Mouse (Mus musculus) lung, postnatal 0 days (tissue): ENCODE measurements around the gene Il12a. TPM values are rescaled to one million over a fixed set of nuclear protein-coding genes. Genes with fewer than 3 reads are reported as not detected.

Experiments used
- ATAC-seq: fragments of 200-750 bp; cut with Nextera tagmentation; 2 replicates; pipeline ENCODE4 v1.8.0; 2017; ENCODE audit warnings: moderate library complexity
- DNase-seq: peaks from one replicate; pipeline ENCODE4 v3.0.0-alpha.2; 2016; ENCODE audit warnings: low spot score
- H3K27ac ChIP-seq: fragments of 300-500 bp; sonication (generic); 2 replicates; pipeline ENCODE4 v1.5.1; 2014; ENCODE audit warnings: antibody characterized with exemption, mild to moderate bottlenecking, low read length, mixed read lengths
- H3K27me3 ChIP-seq: fragments of 300-500 bp; sonication (generic); replicated peaks from 2 replicates; pipeline ENCODE4 v1.6.1; 2014; ENCODE audit warnings: low read length, mixed read lengths; ENCODE audit not compliant: insufficient read depth
- H3K36me3 ChIP-seq: fragments of 300-500 bp; sonication (generic); 2 replicates; pipeline ENCODE4 v1.6.1; 2014; ENCODE audit warnings: low read length, mixed read lengths; ENCODE audit not compliant: insufficient read depth
- H3K4me1 ChIP-seq: fragments of 300-500 bp; sonication (generic); 2 replicates; pipeline ENCODE4 v1.6.1; 2014; ENCODE audit warnings: antibody characterized with exemption, low read depth, low read length, mixed read lengths; ENCODE audit not compliant: insufficient read depth
- H3K4me2 ChIP-seq: fragments of 300-500 bp; sonication (generic); replicated peaks from 2 replicates; pipeline ENCODE4 v1.6.1; 2014; ENCODE audit warnings: low read depth, mild to moderate bottlenecking, low read length, moderate library complexity, mixed read lengths
- H3K4me3 ChIP-seq: fragments of 300-500 bp; sonication (generic); 2 replicates; pipeline ENCODE4 v1.5.1; 2014; ENCODE audit warnings: low read depth, low read length
- H3K9ac ChIP-seq: fragments of 300-500 bp; sonication (generic); replicated peaks from 2 replicates; pipeline ENCODE4 v1.6.1; 2014; ENCODE audit warnings: low read depth, mild to moderate bottlenecking
- H3K9me3 ChIP-seq: fragments of 300-500 bp; sonication (generic); 2 replicates; pipeline ENCODE4 v1.6.1; 2016; ENCODE audit warnings: low read length, mixed read lengths
- CTCF ChIP-seq: IDR thresholded peaks from 2 replicates; pipeline ENCODE4 v1.5.1; 2016; ENCODE audit warnings: antibody characterized with exemption, mild to moderate bottlenecking
- EP300 ChIP-seq: IDR thresholded peaks from 2 replicates; pipeline ENCODE4 v1.6.1; 2016; ENCODE audit warnings: antibody characterized with exemption, mild to moderate bottlenecking, control low read depth
- WGBS: fragments of 180-500 bp; shearing (Covaris S2); extraction: QIAGEN DNeasy Blood & Tissue Kit; methylation state at CpG from one replicate; pipeline ENCODE4 v1.1.7; 2014; 5-methylcytosine and 5-hydroxymethylcytosine counted together
- polyA plus RNA-seq: library from polyadenylated mRNA; unstranded; fragments of >200 nt; fragmentation: Nextera tagmentation; extraction: Ambion mirVana; gene quantifications from 2 replicates; pipeline ENCODE4 v1.2.1, GENCODE M21; 2015

Il12a gene
- polyA plus RNA-seq, 1 experiment from 2014 or later: 1.4 TPM

DNA sequence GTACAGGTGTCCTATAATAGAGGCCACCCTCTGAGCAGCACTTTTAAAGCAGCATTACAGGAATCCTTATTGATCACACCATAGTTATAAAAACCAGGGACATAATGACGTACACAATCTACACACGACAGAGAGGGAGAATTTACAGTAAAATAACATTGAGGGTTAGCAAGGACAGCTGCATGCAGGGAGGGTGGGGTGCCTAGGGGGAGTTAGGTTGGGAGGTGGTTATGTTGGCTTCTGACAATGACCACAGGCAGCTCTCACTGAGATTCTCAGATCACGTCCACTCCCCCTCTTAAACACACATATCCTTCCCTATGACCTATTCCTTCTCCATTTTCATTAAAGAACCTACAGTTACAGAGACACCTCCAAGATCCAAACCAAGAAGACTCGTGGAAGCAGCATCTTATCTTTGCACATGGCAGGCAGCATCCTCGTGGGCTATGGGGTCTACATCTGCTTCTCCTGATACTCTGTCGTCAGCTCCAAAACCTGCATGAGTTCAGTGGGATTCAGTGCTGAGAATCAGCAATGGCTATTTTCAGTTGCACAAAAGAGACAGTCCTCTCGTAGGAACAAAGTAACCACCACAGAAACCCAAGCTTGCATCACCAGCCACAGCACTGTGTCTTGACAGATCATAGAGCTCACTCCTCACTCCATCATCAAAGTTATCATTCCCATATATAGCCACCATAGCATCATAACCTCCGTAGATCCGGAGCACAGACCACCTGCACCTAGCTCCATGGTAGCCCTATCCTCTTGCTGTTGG, 11.4 kb upstream of the Il12a start:
- no peaks in the 10 kb centered on the region for H3K36me3 ChIP-seq
- H3K4me2 ChIP-seq: no peak overlapping the region
- DNase-seq: no peak
- no peaks in the 10 kb centered on the region; the same call in 1 of the 2 replicates for H3K4me1 ChIP-seq
- H3K27me3 ChIP-seq: no peaks in the 10 kb centered on the region
- TF ChIP-seq EP300 (no peak), CTCF (no peak)
- H3K9ac ChIP-seq: no peak overlapping the region
- no peak overlapping the region for H3K27ac ChIP-seq
- no peaks in the 10 kb centered on the region for H3K9me3 ChIP-seq
- ATAC-seq: no peak
- WGBS: 85% methylated on average over 9 of the region's 9 CpGs
- no peak overlapping the region for H3K4me3 ChIP-seq

DNA sequence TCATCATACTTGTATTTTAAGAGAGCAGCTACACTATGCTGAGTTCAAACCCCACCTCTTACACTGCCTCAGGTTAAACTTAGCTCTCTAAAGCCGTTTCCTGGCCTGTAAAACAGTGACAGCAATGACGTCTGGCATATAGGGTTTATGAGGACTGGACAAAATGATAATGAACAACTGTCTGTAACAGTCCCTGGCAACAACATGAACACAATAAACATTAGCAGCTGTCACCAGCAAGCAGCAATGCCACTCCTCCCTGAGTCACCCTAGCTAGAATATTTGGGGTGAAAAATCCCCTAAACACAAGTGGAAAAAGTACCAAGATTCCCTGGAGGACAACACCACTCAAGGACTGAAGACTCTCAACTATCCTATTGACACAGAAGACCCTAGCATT, 6.9 kb upstream of the Il12a start:
- no peak overlapping the region for H3K4me2 ChIP-seq
- no peak overlapping the region for H3K4me3 ChIP-seq
- peak; percentile 63 for ATAC-seq
- TF ChIP-seq EP300: no peak
- TF ChIP-seq CTCF: no peak
- no peaks in the 10 kb centered on the region for H3K9me3 ChIP-seq
- no peak overlapping the region for H3K9ac ChIP-seq
- no peak overlapping the region for H3K27ac ChIP-seq
- no peaks in the 10 kb centered on the region for H3K27me3 ChIP-seq
- DNase-seq: peak; percentile 49
- 32% methylated on average over 2 of the region's 2 CpGs for WGBS
- H3K4me1 ChIP-seq: no peaks in the 10 kb centered on the region
- H3K36me3 ChIP-seq: no peaks in the 10 kb centered on the region

DNA sequence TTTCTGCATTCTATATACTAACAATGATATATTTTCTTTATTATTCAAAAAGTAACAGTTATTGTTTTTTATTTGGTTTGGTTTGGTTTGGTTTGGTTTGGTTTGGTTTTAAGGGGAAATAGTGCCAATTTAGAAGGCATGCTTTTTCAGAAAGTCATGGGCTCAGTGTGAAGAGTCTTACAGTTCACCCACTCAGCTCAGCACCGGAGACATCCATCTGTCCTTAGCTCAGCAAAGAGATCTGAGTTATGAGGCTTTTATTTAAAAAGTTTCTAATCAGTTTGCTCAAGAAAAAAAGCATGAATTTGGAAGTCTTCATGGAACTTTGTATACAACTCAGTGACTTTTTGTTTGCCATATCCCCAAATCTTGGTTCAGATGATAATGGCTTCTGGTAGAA, 6.2 kb upstream of the Il12a start:
- Histone ChIP-seq H3K4me2 (no peak overlapping the region), H3K4me1 (no peaks in the 10 kb centered on the region), H3K4me3 (no peak overlapping the region), H3K9ac (no peak overlapping the region), H3K36me3 (no peaks in the 10 kb centered on the region), H3K9me3 (no peaks in the 10 kb centered on the region), H3K27me3 (no peaks in the 10 kb centered on the region), H3K27ac (no peak overlapping the region)
- ATAC-seq (no peak), DNase-seq (no peak)
- 87% methylated on average over 1 of the region's 1 CpGs for WGBS
- TF ChIP-seq CTCF (no peak), EP300 (no peak)

DNA sequence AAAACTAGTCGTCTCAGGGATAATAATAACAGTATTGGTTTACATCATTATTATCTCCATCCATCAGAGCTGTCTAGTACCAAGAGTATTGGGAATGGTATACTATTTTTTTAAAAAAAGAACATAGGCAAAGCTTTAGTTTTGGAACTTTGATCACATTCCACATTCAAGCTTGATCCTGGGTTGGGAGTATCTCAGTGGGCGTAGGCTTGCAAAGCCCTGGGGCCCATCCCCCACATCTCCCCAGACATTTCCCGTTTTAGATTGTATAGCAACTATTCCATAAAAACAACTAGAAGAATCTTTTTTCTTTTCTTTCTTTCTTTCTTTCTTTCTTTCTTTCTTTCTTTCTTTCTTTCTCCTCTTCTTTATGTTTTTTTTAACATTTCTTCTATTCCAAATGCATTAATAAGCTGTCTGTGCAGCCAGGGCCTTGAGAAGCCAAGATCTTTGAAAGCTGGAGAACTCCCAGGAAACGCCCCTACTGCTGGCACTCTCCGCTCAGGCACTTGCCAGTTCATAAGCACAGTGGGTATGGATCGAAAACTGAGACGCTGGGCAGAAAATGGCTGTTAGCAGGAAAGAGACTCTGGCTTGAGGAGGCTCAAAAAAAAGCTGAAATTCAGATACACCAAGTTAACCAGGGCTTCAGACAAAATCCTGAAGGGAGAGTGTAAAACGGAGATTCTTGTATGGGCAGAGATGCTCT, 3.4 kb upstream of the Il12a start:
- 65% methylated on average over 8 of the region's 8 CpGs for WGBS
- no peak for DNase-seq
- no peak overlapping the region for H3K4me3 ChIP-seq

DNA sequence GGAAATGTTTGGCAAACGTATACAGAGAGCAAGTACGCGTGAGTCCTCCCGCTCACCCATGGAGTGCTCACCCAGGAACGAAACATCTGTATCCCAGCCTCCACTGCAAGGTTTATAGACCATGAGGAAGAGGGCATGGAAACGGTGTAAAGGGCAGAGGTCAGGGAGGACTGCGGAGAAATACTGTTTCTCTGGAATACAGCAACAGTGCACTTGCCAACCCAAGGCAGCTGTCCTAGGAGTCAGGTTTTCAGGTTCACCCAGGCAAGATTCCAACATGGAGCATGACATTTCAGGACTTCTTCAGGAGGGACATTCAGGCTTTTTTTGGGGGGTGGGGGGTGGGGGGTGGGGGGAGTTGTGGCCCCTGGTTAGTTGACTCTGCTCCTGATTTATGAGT, 1.1 kb upstream of the Il12a start:
- Histone ChIP-seq H3K27ac (no peak overlapping the region), H3K27me3 (no peaks in the 10 kb centered on the region), H3K9ac (no peak overlapping the region), H3K9me3 (no peaks in the 10 kb centered on the region), H3K36me3 (no peaks in the 10 kb centered on the region), H3K4me1 (no peaks in the 10 kb centered on the region), H3K4me2 (no peak overlapping the region), H3K4me3 (no peak overlapping the region)
- ATAC-seq: no peak
- 81% methylated on average over 7 of the region's 7 CpGs for WGBS
- no peak for TF ChIP-seq CTCF
- TF ChIP-seq EP300: no peak
- no peak for DNase-seq

More for the DNA sequence above, 3.4 kb upstream of the Il12a start:
- Histone ChIP-seq H3K27me3 (no peaks in the 10 kb centered on the region), H3K9ac (no peak overlapping the region), H3K27ac (no peak overlapping the region), H3K4me2 (no peak overlapping the region), H3K9me3 (no peaks in the 10 kb centered on the region), H3K4me1 (no peaks in the 10 kb centered on the region), H3K36me3 (no peaks in the 10 kb centered on the region)
- TF ChIP-seq CTCF: no peak
- no peak for TF ChIP-seq EP300
- ATAC-seq: no peak

DNA sequence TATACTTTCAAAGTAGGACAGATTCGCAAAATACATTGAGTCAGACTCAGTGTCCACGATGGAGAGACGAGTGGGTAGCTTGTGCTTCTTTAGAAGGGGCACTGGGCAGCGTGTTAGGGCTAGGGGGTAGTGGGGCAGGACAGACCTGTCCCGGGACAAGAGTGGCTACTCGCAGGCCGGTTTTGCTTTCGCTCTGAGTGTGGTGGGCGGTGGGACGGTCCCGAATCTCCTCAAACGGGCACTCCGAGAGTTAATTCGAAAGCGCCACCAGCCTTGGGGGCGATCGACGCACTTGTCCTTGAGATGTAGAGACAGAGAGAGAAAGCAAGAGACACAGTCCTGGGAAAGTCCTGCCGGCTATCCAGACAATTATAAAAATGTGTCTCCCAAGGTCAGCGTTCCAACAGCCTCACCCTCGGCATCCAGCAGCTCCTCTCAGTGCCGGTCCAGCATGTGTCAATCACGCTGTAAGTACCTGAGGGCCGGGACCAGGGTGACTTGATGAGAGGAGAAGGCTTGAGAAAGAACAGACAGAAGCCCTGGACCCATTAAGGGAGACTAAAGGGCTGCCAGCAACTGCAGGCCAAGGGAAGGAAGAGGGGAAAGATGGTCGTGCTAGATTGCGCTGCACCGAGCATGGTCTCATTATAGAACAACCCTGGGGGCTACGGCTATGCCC, 795 bp downstream of the Il12a start:
- Histone ChIP-seq H3K9me3 (no peaks in the 10 kb centered on the region), H3K4me2 (0 out of 2 replicates have a peak overlapping the region, but pooled peaks have one; percentile 14), H3K9ac (no peak overlapping the region), H3K27me3 (no peaks in the 10 kb centered on the region), H3K36me3 (no peaks in the 10 kb centered on the region), H3K4me3 (no peak overlapping the region), H3K27ac (no peak overlapping the region), H3K4me1 (no peaks in the 10 kb centered on the region)
- WGBS: 74% methylated on average over 28 of the region's 28 CpGs
- ATAC-seq (no peak), DNase-seq (no peak)
- TF ChIP-seq EP300 (no peak), CTCF (no peak)
